9 mouse cellular contexts compared by ENCODE assay signal in genomic region chr16:22160386-22161145, GRCm38 (mm10). TPM values are rescaled to one million over a fixed set of nuclear protein-coding genes. Genes with fewer than 3 reads are reported as not detected.
DNase-seq lines count a peak whose midpoint lies in the region; ATAC-seq lines count a peak whose summit lies in the region.
"Had no signal": no experiment of that assay in that cellular context is flagged by ENCODE, and none has a peak within 500 bp of the region (broad histone marks: within the 10 kb centered on the region; RNA-seq: fewer than 3 reads in every experiment).

No protein-coding gene starts in this region.

- no peak overlapping the region for H3K27ac ChIP-seq in heart, embryonic 13.5 days (replicated peaks)
- H3K27ac ChIP-seq in embryonic facial prominence, embryonic 11.5 days (replicated peaks; ENCODE audit: low read depth, low read length), result no peak overlapping the region
- peak overlapping the region; percentile 94; the same call in 1 of the 2 replicates for H3K27ac ChIP-seq in intestine, embryonic 14.5 days (ENCODE audit: low read depth)
- no peak overlapping the region for H3K27ac ChIP-seq in neural tube, embryonic 12.5 days

- peak overlapping the region; percentile 96 for H3K4me3 ChIP-seq in heart, embryonic 13.5 days
- peak overlapping the region; percentile 99 for H3K4me3 ChIP-seq in embryonic facial prominence, embryonic 11.5 days (ENCODE audit: low read depth, low read length)
- H3K4me3 ChIP-seq in intestine, embryonic 14.5 days (ENCODE audit: low read depth, low read length), result peak overlapping the region; percentile 99
- H3K4me3 ChIP-seq in neural tube, embryonic 12.5 days, result peak overlapping the region; percentile 99

- H3K4me2 ChIP-seq in heart, embryonic 13.5 days, result peak overlapping the region; percentile 79
- peak overlapping the region; percentile 81 for H3K4me2 ChIP-seq in embryonic facial prominence, embryonic 11.5 days (ENCODE audit: low read depth, low read length)
- peak overlapping the region; percentile 86 for H3K4me2 ChIP-seq in intestine, embryonic 14.5 days (ENCODE audit: low read length)
- H3K4me2 ChIP-seq in neural tube, embryonic 12.5 days (replicated peaks), result peak overlapping the region; percentile 91

- H3K27me3 ChIP-seq in heart, embryonic 13.5 days (replicated peaks), result no peaks in the 10 kb centered on the region
- no peaks in the 10 kb centered on the region for H3K27me3 ChIP-seq in embryonic facial prominence, embryonic 11.5 days (ENCODE audit: control insufficient read depth, insufficient read depth, low read length)
- H3K27me3 ChIP-seq in intestine, embryonic 14.5 days (replicated peaks; ENCODE audit: control insufficient read depth, insufficient read depth, low read length), result no peaks in the 10 kb centered on the region
- H3K27me3 ChIP-seq in neural tube, embryonic 12.5 days (replicated peaks), result no peaks in the 10 kb centered on the region
- H3K27me3 ChIP-seq: CH12.LX had no signal

- WGBS in heart, embryonic 13.5 days, result 2% methylated on average over 16 of the region's 16 CpGs
- WGBS in embryonic facial prominence, embryonic 11.5 days, result under 1% methylated on average over 16 of the region's 16 CpGs
- WGBS in intestine, embryonic 14.5 days, result under 1% methylated on average over 16 of the region's 16 CpGs
- under 1% methylated on average over 16 of the region's 16 CpGs for WGBS in neural tube, embryonic 12.5 days

- 0 out of 2 replicates have a peak, but pooled peaks cover 3% of the 10 kb centered on the region for H3K36me3 ChIP-seq in heart, embryonic 13.5 days
- H3K36me3 ChIP-seq in embryonic facial prominence, embryonic 11.5 days (replicated peaks; ENCODE audit: control insufficient read depth, insufficient read depth, low read depth, low read length), result no peaks in the 10 kb centered on the region
- no peaks in the 10 kb centered on the region for H3K36me3 ChIP-seq in intestine, embryonic 14.5 days (ENCODE audit: control insufficient read depth, insufficient read depth, low read length)
- H3K36me3 ChIP-seq in neural tube, embryonic 12.5 days, result no peaks in the 10 kb centered on the region

- ATAC-seq in heart, embryonic 13.5 days (ENCODE audit: extremely low read depth, insufficient number of reproducible peaks, low FRiP score, low TSS enrichment), result no peak
- no peak for ATAC-seq in embryonic facial prominence, embryonic 11.5 days (replicated peaks; ENCODE audit: insufficient number of reproducible peaks, low FRiP score, low TSS enrichment, low read depth)
- no peak for ATAC-seq in intestine, embryonic 14.5 days (replicated peaks; ENCODE audit: low FRiP score, low TSS enrichment, low read depth)
- ATAC-seq in neural tube, embryonic 12.5 days (ENCODE audit: low FRiP score, low read depth), result no peak
- ATAC-seq in inflammation-experienced regulatory T-cells, adult 6 months, result no peak

- DNase-seq in heart, postnatal 4 days, result no peak
- DNase-seq in embryonic facial prominence, embryonic 11.5 days (ENCODE audit: low spot score), result peak; percentile 44
- no peak for DNase-seq in intestine, embryonic 14.5 days (ENCODE audit: low spot score)
- no peak for DNase-seq in adrenal gland, postnatal 10 days
- DNase-seq in left cerebral cortex, adult 11 months (ENCODE audit: low spot score), result no peak

- peak overlapping the region; percentile 96 for H3K9ac ChIP-seq in heart, embryonic 13.5 days
- H3K9ac ChIP-seq in embryonic facial prominence, embryonic 11.5 days (replicated peaks; ENCODE audit: low read length), result peak overlapping the region; percentile 5; the same call in 1 of the 2 replicates
- H3K9ac ChIP-seq in intestine, embryonic 14.5 days (ENCODE audit: low read length), result peak overlapping the region; percentile 99
- H3K9ac ChIP-seq in neural tube, embryonic 12.5 days, result peak overlapping the region; percentile 93; the same call in 1 of the 2 replicates

- H3K9me3 ChIP-seq in heart, embryonic 13.5 days, result no peaks in the 10 kb centered on the region
- no peaks in the 10 kb centered on the region for H3K9me3 ChIP-seq in embryonic facial prominence, embryonic 11.5 days (replicated peaks; ENCODE audit: control insufficient read depth, low read length)
- H3K9me3 ChIP-seq in intestine, embryonic 14.5 days (ENCODE audit: control insufficient read depth, low read length), result no peaks in the 10 kb centered on the region
- H3K9me3 ChIP-seq in neural tube, embryonic 12.5 days, result no peaks in the 10 kb centered on the region

- H3K4me1 ChIP-seq in heart, embryonic 13.5 days, result peaks cover 32% of the 10 kb centered on the region
- H3K4me1 ChIP-seq in embryonic facial prominence, embryonic 11.5 days (ENCODE audit: control insufficient read depth, insufficient read depth, low read length), result no peaks in the 10 kb centered on the region
- peaks cover 22% of the 10 kb centered on the region for H3K4me1 ChIP-seq in intestine, embryonic 14.5 days (replicated peaks; ENCODE audit: control insufficient read depth, insufficient read depth, low read length)
- H3K4me1 ChIP-seq in neural tube, embryonic 12.5 days, result peaks cover 23% of the 10 kb centered on the region

RNA-seq across cellular contexts. Expression of gene Igf2bp2, which starts 2.5 kb away (rescaled TPM):
- 51.4 and 53.2 TPM in 2 replicates for polyA plus RNA-seq in heart, embryonic 13.5 days (2015; fragmentation: Nextera tagmentation; extraction: Ambion mirVana)
- 10 to 100 TPM; 23.9 to 24.8 TPM for total RNA-seq in heart, postnatal 4 days (2021)
- 144 and 149 TPM in 2 replicates for polyA plus RNA-seq in embryonic facial prominence, embryonic 11.5 days (2014; fragmentation: Nextera tagmentation; extraction: Ambion mirVana)
- polyA plus RNA-seq in intestine, embryonic 14.5 days (2014; fragmentation: Nextera tagmentation; extraction: Ambion mirVana), result 139 and 152 TPM in 2 replicates
- 85.0 and 87.6 TPM in 2 replicates for polyA plus RNA-seq in neural tube, embryonic 12.5 days (2016; fragmentation: Nextera tagmentation; extraction: Ambion mirVana)
- under 1 TPM; 0.47 to 0.88 (median 0.54) TPM for polyA plus RNA-seq in inflammation-experienced regulatory T-cells, adult 6 months (2017; shearing (Covaris generic))
- 10 to 100 TPM; 15.8 to 21.8 TPM for total RNA-seq in adrenal gland, postnatal 10 days (2021)

Comparison
In these comparisons a context has a peak if more than half of its experiments do, and no peak if none do; other contexts are left out.
1. H3K9ac ChIP-seq: peak in every context shown above with its lines; median percentile 99 in intestine, embryonic 14.5 days; 96 in heart, embryonic 13.5 days; 93 in neural tube, embryonic 12.5 days; 5 in embryonic facial prominence, embryonic 11.5 days.
2. RNA of gene Igf2bp2, which starts 2.5 kb away (polyA plus RNA-seq): 144 to 149 TPM in embryonic facial prominence, embryonic 11.5 days, 139 to 152 TPM in intestine, embryonic 14.5 days, 85.0 to 87.6 TPM in neural tube, embryonic 12.5 days and 51.4 to 53.2 TPM in heart, embryonic 13.5 days; 0.47 to 0.88 TPM in inflammation-experienced regulatory T-cells, adult 6 months; every median in the first group is over 10 times any median in the second.
3. Peak in every context shown above with its lines, with median percentiles within 50 percentile points of each other: H3K4me2 ChIP-seq and H3K4me3 ChIP-seq.